Mouse (Mus musculus): ENCODE data around the gene Plekha6.

Gene Plekha6

DNA sequence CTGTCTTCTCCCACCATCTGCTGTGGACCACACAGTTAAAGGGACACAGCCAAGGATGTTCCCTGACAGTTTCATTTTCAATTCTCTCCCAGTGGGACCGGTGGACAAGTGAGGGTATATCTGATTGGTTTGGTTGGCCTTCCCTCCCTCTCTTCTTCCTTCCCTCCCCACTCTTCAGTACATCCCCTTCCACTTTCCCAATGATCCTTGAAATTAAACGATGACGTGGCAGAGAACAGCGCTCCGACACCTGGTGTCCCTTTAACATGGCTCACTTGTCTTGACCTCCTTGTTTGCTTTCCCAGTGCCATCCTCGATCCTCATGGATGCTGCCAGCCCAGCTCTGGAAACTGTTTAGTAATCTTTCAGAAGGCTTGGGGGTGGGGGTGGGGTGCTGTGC is 114.5 kb downstream of the Plekha6 start:
- DNase-seq (ENCODE audit: low spot score), result no peak

DNA sequence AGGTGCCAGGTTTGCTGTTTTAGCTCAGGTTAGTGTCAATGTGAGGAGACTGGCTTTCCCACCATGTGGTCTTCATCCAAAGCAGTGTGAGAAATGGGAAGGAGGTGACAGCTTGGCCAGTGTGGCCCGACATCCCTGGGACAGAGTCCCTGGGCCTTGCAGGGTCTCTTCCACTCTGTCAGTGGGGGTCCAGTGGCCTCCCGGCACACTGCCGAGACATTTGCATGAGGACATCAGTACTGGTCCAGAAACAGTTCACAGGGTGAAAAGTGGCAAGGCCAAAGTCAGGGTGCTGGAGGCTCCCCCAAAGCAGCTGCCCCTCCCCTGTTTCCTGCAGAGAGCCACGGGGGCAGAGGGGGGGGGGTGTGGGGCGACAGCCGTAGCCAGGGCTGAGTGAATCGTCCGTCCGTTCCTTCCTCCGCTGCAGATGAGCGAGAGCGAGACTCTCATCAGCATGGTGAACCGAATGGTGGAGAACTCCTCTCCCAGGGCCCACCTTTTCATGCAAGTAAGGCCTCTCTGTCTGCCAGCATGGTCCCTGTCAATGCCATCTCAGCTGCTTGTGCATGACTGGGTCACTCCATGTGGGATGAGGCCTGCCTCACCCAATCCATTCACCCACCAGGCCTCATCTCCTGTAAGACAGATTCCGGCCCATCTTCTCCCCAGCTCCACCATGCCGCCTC is 115.1 kb downstream of the Plekha6 start:
- DNase-seq (ENCODE audit: low spot score), result no peak

DNA sequence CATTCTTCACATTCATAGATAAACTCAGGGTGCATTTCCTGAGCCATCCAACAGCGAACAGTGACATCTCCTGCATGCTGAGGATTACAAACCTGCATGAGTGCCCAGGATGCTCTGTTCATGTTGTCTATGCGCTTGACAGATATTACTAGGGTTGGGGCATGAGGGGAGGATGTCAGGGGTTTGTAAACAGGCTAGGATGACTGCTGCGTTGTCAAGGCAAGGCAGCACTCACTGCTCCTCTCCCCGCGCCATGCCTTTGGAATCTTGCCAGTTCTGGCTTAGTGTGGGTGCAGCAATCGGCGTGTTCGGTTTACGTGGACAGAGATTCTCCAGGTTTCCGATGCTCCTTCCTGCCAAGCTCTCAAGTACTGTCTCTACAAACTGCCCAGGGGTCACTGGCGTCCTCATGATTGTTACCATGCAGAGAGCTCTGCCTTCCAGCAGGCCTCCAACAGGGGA is 115.7 kb downstream of the Plekha6 start:
- no peak for DNase-seq (ENCODE audit: low spot score)

DNA sequence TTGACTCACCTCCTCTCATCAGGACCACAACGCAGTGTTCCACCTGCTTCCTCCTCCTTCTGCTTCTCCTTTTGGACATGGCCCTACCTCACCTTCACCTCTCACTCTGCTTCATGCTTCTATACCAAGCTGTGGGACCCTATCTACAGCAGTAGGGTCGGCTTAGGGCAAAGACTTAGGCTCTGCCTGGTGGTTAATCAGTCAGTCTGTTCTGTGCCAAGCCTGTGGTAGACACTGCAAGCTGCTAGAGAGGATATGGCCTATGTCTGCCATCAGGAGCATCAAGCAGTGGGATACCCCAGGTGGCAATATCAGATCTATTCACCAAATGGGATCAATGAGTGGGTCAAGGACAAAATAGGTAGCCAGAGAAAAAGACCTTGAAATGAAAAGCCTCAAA is 116.5 kb downstream of the Plekha6 start:
- no peak for DNase-seq (ENCODE audit: low spot score)

DNA sequence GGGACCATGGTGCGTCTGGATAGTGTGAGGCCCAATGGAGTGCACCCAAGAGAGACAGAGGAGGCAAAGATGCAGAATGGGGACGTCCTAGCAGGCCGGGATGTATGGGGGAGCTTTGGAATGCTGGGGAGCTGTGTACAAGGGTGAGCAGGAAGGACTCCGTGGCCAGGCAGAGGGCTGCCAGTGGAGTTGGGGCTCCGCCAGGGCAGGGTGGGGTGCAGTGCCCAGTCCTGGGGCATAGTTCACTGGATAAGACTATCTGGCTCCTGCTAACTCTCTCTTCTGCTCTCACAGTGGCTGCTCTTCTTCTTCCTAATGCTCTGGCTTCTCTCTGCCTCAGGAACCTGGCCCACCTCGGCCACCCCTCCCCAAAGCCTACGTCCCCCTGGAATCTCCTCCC is 121.9 kb downstream of the Plekha6 start:
- no peak for DNase-seq (ENCODE audit: low spot score)

DNA sequence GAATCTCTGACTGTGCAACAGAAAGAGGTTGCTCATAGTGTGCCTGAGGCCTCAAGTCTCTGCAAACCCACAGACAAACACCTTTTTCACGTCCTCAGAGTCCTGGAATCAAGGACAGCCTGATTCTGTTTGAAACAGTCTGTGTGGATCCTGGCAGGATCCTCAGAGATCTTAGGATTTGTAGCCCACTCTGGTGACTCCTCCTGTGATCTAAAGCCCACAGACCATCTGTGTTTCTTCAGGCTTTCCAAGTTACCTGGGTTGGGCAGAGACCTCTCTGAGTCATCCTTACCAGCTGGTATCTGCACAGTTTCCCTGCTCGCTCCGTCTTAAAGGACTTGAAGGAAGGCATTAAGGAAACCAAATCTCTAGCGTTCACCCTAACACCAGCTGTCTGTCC is 123.0 kb downstream of the Plekha6 start:
- DNase-seq (ENCODE audit: low spot score), result no peak

DNA sequence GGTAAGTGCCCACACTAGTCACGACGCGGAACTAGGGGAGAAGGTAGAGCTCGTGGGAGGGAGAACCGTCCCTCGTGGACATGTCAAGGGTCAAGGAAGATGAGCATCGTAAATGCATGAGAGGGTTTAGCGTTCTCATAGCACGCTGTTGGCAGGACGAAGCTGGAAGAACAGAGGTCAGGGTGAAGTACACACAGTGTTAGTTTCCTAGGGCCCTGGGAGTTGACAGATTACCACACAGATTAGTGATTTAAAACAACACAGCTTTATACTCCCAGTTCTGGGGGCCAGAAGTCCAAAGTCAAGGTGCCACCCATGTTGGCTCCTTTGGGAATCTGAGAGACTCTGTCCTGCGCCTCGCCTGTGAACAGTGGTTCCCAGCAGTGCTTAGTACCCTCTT is 123.9 kb downstream of the Plekha6 start:
- DNase-seq (ENCODE audit: low spot score), result no peak

DNA sequence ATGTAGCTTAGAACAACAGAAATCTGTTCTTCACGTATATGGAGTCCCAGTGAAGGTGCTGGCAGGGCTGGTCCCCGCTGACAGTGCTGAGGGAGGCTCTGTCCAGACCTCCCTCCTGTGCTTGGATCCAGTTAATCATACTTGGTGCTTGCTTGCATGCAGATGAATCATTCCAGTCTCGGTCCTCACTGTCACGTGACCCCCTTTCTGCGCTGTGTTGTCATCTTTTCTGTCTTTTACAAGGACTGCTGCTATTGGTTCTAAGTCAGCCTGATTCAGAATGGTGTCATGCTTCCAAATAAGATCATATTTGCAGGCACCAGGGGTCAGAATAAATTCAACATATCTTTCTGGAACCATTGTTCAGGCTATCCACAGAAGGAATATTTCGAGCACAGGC is 127.9 kb downstream of the Plekha6 start:
- DNase-seq (ENCODE audit: low spot score), result no peak

DNA sequence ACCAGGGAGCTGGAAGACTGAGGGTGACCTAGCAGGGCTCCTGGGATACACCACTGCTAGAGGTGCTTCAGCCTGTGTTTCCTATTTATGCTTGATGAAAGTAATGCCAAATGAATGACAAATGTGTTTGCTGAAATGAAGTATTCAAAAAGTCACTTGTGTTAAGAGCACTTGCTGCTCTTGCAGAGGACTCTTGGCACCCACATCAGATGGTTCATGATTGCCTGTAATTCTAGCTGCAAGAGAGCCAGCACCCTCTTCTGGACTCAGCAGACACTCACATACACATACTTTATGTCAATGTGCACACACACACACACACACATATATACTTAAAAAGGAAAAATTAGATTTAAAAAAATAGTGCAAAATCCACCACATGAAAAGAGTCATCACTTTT is 128.6 kb downstream of the Plekha6 start:
- DNase-seq (ENCODE audit: low spot score), result no peak

DNA sequence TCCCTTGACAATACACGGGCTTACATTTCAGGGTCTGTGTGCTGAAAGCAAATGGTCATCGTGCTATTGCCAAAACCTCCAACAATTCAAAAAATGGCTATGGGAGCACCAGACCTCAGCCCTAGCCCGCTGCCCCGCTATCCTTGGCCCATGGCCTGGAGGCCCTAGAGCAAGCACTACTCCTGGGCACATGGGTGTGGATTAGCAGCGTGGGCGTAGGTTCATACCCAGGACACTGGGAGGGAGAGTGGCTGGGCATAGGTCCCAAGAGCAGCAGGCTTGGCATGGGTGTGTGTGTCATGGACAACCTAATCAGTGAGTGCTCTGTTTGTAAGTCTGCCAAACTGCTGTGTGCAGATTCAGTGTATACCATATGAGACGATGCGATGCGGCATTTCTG is 132.4 kb downstream of the Plekha6 start:
- DNase-seq (ENCODE audit: low spot score), result no peak

DNA sequence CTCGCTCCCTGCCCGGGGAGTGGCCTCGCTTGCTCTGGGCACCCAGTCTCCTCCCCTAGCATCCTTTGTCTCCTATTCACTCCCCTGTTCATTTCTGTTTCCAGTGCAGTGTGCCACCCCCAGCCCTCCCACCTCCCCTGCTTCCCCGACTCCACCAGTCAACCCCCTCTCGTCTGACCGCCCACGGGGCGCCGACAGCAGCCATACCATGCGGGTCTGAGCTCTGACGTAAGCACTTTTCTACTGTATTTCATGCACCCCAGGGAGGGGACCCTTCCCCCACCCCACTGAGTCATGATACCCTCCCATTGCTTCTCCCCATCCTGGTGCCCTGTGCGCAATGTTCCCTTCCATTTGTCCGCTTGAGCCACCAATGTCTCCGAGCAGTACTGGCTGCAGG is 134.8 kb downstream of the Plekha6 start:
- no peak for DNase-seq (ENCODE audit: low spot score)

DNA sequence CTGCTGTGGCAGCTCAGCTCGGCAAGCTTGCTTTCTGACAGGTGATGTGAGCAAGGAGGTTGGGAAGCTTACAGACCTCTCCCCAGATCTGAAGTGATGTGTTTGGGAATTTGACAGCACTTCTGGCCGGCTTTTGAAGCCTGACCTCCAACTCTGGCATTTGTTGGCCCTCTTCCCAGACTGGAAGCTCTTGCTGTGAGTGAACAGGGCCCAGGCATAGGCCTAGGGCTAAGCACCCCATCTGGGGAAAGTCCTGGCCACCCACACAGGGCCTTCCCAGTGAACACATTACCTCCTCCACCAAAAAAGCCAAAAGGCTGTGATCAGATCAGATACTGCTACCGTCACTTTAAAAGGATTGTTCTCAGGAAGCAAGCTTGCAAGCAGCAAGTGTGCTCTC is 138.5 kb downstream of the Plekha6 start:
- DNase-seq (ENCODE audit: low spot score), result no peak

DNA sequence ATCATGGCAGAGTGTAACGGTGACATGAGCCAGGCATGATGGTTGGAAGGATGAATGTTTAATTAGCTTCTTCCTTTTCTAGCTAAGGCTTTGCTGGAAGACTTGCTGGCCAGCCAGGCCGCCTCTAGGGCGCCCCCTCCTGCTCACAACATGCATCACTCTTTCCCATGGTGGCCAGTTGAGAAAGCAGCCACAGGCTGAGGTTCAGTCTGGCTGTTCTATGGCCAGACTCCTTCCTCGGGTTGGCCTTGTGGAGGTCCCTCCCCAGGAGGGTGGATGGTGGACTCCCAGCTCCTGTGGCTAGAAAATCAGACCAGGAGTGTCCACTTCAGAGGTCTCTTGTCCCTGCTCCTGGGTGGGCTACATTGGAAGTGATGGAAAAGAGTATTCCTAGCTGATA is 142.8 kb downstream of the Plekha6 start:
- DNase-seq (ENCODE audit: low spot score), result peak; percentile 56

DNA sequence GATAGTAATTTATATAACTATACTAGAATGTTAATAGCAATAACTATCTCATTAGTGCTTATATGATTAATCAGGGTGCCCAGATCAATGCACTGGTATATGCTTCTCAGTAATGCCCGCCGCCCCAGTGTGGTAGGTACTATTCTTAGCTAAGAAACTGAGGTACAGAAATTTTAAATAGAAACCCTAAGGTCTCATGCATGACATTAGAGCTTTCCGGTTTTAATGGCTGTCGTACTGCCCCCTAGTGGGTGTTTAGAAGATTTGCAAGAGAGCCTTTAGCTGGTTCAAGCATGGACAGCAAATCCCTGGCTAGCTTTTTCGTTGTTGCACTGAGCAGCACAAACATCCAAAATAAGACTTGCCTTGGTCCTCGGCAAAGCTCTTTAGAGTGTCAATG is 143.3 kb downstream of the Plekha6 start:
- no peak for DNase-seq (ENCODE audit: low spot score)

DNA sequence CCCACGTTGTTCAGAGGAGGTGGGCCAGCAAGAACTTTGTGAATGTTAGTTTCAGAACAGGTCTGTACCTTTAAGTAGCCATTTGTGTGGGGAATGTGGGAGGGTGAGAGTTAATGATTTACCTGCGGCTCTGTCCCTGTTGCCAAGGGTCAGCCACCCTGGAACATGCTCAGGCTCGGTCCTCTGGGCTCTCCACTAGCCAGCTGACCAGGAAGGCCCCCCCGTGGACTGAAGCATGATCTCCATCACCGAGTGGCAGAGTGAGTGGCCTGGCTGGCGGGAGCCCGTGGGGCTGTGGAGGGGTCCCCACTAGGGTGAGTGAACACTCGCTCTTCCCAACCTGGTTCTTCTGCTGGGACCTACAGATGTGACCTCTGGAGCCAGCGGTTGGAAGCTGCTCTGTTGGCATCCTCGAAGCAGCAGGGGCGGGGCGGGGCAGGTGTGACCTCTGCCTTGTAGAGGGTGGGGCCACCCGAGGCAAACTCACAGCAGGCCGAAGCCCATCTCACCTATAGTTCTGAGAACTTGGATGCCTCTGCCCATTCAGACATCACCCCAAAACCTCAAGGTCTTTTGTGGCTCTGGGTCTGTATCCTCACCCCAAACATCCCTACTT is 145.8 kb downstream of the Plekha6 start, which contains the start of gene Golt1a:
Golt1a (plus strand) TSS at position 149 of the 616 bp plus-strand sequence.
- no peak for DNase-seq (ENCODE audit: low spot score)

DNA sequence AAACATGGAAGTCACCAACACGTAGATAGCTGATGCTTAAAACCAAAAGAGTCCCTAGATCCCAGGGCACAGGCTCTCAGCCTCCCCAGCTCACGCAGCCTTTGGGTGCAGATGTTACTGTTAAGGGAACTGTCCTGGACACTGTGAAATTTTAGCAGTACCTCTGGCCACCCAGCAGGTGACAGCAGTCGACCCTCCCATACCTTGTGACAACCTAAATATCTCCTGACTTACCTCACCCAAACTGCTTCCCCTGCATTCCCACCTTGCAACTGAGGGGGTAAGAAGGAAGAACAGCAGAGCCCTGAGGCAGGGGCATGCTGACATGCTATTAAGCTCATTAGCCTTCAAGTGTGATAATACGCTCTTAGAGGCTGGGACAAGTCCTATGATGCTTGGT is 147.2 kb downstream of the Plekha6 start:
- DNase-seq (ENCODE audit: low spot score), result no peak

DNA sequence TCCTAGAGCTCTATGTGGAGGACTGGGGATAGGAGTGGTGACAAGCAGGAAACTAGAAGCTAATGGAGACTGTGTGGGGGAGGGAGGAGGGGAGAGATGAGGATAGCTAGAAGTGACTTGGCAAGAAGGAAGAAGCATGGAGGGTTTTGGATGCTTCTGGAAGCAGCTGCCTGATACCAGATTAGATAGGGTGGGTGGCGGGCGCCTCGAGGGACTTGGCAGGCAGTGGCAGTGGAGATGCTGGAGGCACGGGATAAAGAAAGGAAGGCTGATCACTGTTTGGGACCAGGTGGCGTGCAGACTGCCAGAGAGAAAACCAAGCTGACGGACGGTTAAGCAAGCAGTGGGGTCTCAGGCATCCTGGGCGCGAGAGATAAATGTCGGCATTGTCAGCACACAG is 147.9 kb downstream of the Plekha6 start:
- no peak for DNase-seq (ENCODE audit: low spot score)

DNA sequence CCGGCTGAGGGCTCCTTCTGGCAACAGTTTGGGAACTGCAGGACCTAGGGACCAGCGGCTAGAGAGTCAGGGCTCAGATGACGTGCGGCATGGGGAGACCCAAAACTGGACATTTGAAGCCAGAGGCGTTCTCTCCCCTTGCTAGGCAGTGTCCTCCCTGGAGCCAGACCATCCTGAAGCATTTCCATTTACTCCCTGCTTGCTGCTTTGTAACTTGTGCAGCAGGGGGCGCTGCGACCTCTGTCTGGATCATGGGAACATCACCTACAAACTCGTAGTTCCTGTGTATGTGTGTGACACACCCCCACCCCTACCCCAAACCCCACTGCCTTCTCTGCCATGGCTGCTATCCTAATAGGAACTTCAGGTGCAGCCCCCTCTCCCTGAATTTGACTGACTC is 150.4 kb downstream of the Plekha6 start:
- no peak for DNase-seq (ENCODE audit: low spot score)

DNA sequence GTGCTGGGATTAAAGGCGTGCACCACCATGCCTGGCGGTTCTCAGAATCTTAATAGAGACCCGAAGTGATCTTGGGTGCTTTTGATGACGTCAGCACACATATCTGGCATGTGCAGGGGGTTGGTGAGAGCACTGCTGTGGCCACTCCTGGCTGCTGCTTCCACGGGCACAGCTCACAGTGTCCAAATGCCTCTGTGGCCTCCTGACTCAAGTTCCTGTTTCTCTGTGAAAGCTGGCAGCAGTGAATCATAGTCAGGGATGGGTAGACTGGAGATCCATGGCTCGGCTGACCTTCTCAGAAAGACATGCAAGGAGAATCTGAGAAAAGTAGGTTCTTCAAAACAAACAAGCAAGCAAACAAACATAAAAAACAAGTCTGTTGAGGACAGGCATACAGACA is 151.8 kb downstream of the Plekha6 start:
- DNase-seq (ENCODE audit: low spot score), result no peak

DNA sequence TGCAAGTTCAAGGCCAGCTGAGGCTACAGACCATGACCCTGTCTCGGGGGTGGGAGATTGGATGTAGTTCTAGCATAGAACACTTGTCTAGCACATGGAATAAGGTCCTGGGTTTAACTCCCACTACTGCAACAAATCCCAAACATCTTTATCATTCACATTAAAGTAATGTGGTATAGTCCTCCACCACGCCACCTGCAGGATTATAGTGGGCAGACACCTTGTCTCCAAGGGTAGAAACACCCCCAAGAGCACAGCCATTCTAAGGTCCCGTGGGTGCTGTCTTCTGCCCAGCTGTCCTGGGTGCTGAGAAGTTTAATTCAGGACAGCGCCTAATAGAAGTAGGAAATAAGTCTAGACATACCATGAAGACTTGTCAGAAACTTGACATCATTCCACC is 152.6 kb downstream of the Plekha6 start:
- DNase-seq (ENCODE audit: low spot score), result no peak

DNA sequence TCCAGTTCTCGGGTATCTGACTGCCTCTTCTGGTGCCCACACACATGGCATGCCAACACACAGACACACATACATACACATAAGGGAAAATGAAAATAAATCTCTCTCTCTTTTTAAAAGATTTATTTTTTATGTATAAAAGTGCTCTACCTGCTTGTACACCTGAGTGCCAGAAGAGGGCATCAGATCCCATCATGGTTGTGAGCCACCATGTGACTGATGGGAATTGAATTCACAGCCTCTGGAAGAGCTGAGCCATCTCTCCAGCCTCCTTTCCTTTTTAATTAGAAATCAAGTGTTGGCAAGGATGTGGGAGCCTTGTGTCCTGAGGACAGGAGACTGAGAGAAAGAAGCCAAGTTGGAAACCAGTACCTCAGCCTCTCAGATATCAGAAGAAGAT is 153.1 kb downstream of the Plekha6 start:
- DNase-seq (ENCODE audit: low spot score), result no peak

DNA sequence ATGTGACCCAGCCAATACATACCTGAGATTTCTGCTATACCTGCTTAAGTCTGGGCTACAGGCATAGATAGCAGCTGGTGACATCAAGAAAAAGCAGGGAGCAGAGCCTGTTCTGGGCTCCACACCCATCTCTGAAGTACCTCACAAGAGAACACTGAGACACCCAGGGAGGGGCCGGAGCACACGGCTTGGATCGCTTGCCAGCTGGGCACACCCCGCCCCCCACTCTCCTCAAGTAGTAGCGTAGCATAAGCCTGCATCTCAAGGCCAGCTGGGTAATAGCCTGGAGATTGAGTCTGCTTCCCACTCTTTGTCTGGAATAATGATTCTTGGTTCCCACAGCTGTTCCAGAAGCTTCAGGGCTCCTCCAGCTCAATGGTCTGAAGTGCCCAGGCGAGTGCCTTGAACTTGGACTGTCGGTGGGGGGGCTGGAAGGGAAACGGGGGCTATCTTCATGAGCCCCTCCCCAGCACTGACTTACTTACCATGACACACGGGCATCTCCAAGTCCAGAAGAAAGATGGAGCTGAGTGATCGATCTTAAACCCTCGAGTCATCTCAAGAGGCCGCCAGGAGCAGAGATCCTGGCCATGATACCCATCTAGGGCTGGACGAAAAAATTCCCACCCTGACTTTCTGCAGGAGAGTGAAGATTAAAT is 157.4 kb downstream of the Plekha6 start, which contains the start of gene Kiss1:
Kiss1 (plus strand) TSS at position 609 of the 659 bp plus-strand sequence.
- no peak for DNase-seq (ENCODE audit: low spot score)

DNA sequence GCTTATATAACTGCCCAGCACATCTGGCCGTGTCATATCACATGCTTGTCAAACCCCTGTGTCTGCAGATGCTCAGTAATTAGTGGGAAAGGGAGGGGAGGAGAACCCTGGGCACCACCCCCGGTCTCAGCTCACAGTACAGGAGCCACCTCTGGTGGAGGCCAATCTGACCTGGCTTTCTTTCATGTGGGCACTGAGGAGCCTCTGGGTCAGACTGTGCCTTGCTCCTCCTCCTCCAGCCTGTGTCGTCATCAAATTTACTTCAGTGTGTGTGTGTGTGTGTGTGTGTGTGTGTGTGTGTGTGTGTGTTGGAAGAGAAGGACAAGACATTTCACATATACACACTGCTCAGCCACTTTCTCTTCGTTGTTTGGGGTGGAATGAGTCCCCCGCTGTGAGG is 159.3 kb downstream of the Plekha6 start:
- no peak for DNase-seq (ENCODE audit: low spot score)
